Mouse (Mus musculus): Measurements from ENCODE around the gene Kcnab1.

The Kcnab1 gene

DNA sequence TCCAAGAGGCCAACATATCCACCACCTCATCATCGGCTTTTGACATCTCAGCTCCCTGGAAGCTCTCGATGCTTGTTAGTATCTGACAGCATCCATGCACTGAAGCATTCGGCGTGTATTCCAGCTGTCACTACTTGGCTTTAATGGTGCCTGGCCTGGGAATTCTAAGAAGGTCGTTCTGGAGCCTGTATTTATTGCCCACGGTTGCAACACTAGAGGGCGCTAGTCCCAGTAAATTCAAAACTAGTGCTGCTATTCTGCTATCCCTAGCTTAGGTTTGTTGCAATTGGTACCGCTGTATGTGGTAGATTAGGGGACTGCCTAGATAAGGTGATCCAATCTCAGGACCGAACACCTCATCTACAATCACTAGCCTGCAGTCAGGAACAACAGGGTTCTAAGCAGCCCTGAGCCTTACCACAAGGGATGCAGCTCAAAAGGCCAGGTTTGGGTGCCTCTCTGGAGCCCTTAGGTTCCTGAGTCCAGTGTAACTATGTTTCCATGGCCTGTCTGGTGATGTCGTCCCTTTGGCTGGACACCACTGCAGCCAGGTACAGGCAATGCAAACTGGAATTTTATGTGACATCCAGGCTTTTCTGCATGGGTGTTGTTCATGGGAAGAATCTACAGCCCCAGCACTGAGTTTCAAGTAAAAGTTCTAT is 208.8 kb downstream of the Kcnab1 start:
- DNase-seq (ENCODE audit: low spot score in 2 of 2) = peak in 1 of 2 experiments; percentile 16

GRCm38 (mm10) chr3:65319248-65320008 is 210.2 kb downstream of the Kcnab1 start:
- DNase-seq (ENCODE audit: low spot score in 2 of 2) = no peak

DNA sequence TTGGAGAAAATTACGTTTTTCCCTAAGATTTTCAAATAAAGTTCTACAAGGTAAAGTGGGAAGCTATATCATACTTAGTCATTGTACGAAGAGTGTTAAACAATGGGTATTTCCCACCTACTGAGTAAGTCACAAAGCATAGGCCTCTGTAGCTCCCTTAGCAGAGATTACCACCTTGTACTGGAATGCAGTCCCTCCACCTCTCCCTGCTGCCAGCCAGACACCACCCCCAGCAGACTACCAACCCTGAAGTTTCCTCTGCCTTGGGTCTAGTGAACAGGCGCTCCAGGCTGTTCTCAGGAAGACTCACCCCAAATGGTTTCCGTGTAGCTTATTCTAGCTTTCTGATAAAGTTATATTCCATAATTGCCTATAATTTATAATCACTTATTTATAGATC is 211.8 kb downstream of the Kcnab1 start:
- DNase-seq (ENCODE audit: low spot score in 2 of 2) = no peak

- DNase-seq (ENCODE audit: low spot score in 2 of 2) = no peak
These were observed 213.0 kb downstream of the Kcnab1 start for GRCm38 (mm10) chr3:65321981-65322779.

- DNase-seq (ENCODE audit: low spot score in 2 of 2) = no peak
These were observed 216.1 kb downstream of the Kcnab1 start for GRCm38 (mm10) chr3:65325254-65325653.

GRCm38 (mm10) chr3:65328814-65329213 is 219.6 kb downstream of the Kcnab1 start:
- DNase-seq (ENCODE audit: low spot score in 2 of 2) = no peak

- no peak for DNase-seq (ENCODE audit: low spot score in 2 of 2)
These were observed 228.8 kb downstream of the Kcnab1 start for GRCm38 (mm10) chr3:65337835-65338464.

GRCm38 (mm10) chr3:65340173-65340951 is 231.2 kb downstream of the Kcnab1 start:
- no peak for DNase-seq (ENCODE audit: low spot score in 2 of 2)

- DNase-seq (ENCODE audit: low spot score in 2 of 2) = no peak
These were observed 237.0 kb downstream of the Kcnab1 start for GRCm38 (mm10) chr3:65346176-65346575.

DNA sequence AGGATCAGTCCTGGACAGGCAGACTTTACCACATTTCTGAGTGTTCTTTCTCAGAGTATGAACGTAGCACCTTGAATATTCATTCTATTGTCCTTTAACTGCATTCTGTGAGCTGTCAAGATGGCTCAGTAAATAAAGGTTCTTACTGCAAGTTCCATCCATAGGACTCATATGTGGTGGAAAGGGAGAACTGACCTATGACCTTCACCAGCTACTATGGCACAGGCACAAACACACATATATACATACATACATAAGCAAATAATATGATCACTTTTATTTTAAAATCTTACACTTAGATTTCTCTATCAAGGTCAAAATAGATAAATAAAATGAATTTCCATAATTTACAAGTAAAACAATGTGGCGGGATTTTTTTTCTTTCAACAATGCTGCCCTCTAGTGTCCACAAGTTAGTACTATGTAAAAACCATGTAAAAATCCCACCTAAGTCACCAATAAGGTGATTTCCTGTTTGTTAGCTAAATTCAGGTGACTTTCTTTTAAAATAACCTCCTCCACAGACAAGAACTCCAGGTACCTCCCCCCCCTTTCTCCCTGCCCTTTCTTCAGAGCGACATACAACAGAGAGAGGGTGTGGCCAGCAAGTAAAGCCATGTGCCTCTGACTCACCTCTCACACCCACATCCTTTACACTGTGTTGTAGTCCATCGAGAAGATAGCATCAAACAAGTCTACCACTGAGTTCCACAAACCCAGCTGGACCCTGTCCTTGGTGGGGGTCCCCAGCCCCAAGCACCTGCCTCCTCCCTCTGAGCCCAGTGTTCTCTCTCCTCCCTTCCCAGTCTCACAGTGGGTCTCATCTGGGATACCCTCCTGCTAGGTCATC is 243.3 kb downstream of the Kcnab1 start:
- no peak for DNase-seq (ENCODE audit: low spot score in 2 of 2)

DNA sequence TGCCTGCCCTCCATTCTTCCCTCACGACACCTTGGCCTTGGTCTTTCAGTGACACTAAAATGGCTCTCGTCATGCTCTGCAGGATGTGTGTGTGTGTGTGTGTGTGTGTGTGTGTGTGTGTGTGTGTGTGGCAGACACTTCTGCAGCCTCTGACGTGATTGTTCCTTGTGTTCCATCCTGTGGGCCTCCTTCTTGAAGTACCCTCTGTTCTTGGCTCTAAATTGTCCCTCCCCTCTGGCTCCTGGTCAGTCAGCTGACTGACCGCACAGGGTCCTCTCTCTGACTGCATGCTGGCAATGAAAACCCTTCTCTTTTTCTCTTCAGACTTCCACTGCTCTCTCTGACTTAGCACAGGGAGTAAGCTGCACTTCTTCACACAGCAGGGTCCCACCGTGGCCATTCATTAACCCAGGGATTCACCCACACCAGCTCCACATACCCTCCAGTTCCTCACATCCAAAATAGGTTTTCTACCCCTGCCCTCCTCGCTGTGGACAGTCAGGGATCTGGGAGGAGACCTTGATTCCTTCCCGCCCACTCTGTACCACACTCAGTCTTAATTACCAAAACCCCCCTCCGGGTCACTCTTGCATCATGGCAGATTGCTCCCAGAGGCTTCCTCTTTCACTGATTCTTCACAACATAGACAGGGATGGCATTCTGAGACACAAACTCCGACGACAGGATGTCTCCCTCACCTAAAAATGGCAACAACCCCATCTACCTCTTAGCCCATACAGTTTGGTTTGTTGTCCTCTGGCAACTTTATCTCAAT is 244.3 kb downstream of the Kcnab1 start:
- DNase-seq (ENCODE audit: low spot score in 2 of 2) = no peak

- DNase-seq (ENCODE audit: low spot score in 2 of 2) = no peak
These were observed 246.3 kb downstream of the Kcnab1 start for GRCm38 (mm10) chr3:65355479-65355878.

DNA sequence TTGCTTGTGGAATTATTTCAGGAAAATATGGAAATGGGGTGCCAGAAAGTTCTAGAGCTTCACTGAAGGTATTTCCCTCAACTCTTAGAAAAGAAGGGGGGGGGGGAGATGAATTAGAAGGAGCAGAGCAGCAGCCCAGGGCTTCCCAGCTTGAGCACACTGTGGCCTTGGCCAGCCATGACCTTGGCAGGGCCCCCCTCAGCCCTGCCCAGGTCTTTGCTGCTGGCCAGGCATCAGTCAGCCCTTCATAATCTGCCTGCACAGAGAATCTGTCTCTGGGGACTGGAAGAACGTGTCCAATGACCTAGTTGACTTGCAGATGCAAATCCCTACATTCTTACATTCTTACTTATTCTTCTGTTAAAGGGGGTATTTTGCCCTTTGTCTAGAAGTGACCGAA is 249.1 kb downstream of the Kcnab1 start:
- no peak for DNase-seq (ENCODE audit: low spot score in 2 of 2)

DNA sequence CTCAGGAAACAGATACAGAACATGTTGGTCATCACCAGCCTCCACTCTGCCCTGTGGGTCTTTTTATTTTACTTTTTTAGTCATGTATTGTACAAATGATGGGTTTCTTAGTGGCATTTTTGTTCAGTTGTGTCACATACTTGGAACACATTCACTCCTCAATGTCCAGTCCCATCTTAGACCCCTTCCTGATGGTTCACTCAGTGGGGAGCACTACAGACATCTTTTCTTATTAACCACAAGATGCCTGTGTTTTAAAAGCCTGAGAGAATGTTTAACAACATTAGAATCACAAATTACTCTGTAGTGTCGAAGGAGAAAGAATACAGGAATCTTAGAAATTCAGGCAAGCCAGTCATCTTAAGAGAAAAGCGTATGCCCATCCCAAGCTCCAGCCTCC is 249.7 kb downstream of the Kcnab1 start:
- no peak for DNase-seq (ENCODE audit: low spot score in 2 of 2)

GRCm38 (mm10) chr3:65360163-65360969 is 251.2 kb downstream of the Kcnab1 start:
- DNase-seq (ENCODE audit: low spot score in 2 of 2) = peak; percentile 27 to 32

DNA sequence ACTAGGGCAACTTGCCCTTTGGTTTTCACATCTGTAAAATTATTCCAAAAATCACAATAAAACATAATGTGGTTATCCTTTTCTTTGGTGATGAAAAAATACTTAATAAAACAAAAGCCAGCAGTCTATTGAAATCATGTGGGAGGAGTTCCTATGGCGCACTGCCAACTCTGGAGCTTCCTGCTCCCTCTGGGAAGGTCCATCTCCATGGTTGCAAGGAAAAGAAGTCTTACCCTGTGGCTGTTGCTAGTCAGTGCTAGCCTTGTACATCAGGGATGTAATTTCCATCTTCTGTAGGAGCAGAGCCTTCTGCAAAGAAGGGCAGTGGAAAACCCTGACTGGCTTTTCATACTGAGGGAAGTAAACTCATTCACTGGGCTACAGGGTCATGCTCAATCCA is 254.3 kb downstream of the Kcnab1 start:
- peak; percentile 68 for DNase-seq (ENCODE audit: low spot score in 2 of 2)

DNA sequence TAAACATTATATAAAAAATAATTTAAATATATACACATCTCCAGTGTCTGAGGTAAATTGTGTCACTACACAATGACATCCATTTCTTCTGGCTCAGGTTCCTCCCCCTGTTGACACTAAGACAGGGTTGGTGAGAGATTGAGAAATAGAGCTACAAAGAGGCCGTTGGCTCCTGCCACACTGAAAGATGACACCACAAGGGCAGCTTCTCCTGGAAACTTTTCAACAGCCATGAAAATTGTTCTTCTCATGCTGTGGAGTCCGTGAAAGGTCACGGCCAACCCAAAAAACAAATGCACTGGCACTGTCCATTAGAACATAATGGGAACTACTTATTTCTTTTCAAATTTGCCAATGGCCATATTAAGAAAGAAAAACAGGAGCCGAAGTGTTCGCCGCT is 256.0 kb downstream of the Kcnab1 start:
- DNase-seq (ENCODE audit: low spot score in 2 of 2) = no peak

- no peak for DNase-seq (ENCODE audit: low spot score in 2 of 2)
These were observed 256.9 kb downstream of the Kcnab1 start for GRCm38 (mm10) chr3:65365921-65366710.
